26 mouse cellular contexts compared by ENCODE assay signal in the genomic region with DNA sequence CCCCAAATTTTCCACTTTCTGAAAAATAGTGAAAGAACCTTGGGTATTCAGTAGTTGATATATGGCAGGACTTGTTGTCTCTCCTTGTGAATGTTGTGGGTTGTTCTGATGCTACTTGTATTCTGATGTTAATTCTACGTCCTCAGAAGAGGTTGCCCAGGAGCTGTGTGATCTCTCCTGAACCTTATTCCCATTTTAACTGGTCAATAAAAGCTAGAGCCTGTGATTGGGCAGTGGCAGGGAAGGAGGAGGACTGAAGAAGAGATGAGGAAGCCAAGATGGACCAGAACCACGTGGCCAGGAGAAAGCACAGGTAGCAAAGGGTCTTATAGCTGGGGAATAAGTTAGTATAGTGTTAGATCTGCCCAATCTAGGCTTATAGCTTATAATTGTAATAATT. TPM values are rescaled to one million over a fixed set of nuclear protein-coding genes. Genes with fewer than 3 reads are reported as not detected.
DNase-seq lines count a peak whose midpoint lies in the region; ATAC-seq lines count a peak whose summit lies in the region.
"Had no signal": no experiment of that assay in that cellular context is flagged by ENCODE, and none has a peak within 500 bp of the region (broad histone marks: within the 10 kb centered on the region; RNA-seq: fewer than 3 reads in every experiment).

No protein-coding gene starts in this region.

- DNase-seq in heart, adult 11 months = peak; percentile 64
- no peak for DNase-seq in heart, adult 8-10 months (ENCODE audit: low spot score)
- peak; percentile 67 for DNase-seq in midbrain, embryonic 11.5 days (ENCODE audit: low spot score, missing footprints)
- no peak for DNase-seq in midbrain, embryonic 10.5 days (ENCODE audit: low spot score)
- no peak for DNase-seq in embryo, embryonic 10 days (ENCODE audit: low spot score)
- DNase-seq: adrenal gland, adult 8-10 months; adrenal gland, postnatal 14 days; adrenal gland, postnatal 36 days; B cell, adult 2 months; cerebellum, adult 11-12 months; cerebellum, adult 2 months; cerebellum, adult 9-10 months; cerebellum, postnatal 10 days; cerebellum, postnatal 25 days; embryo, embryonic 11 days had no signal

- H3K9ac ChIP-seq in midbrain, embryonic 11.5 days (ENCODE audit: low read length) = no peak overlapping the region
- H3K9ac ChIP-seq: embryonic facial prominence, embryonic 13.5 days; embryonic facial prominence, embryonic 15.5 days; forebrain, embryonic 12.5 days had no signal

- ATAC-seq in midbrain, embryonic 11.5 days (ENCODE audit: low FRiP score) = no peak
- ATAC-seq: activated CD4-positive, CD25-positive, alpha-beta regulatory T cell, adult 4 months; CD4-positive, CD25-positive, alpha-beta regulatory T cell, adult 4 months; forebrain, embryonic 14.5 days; forebrain, embryonic 16.5 days had no signal

- H3K4me3 ChIP-seq in midbrain, embryonic 11.5 days (ENCODE audit: low read depth, low read length) = no peak overlapping the region
- no peak overlapping the region for H3K4me3 ChIP-seq in midbrain, embryonic 10.5 days
- H3K4me3 ChIP-seq: embryonic facial prominence, embryonic 13.5 days; embryonic facial prominence, embryonic 15.5 days; erythroblast, embryonic 14.5 days; forebrain, embryonic 10.5 days; forebrain, embryonic 12.5 days had no signal

- no peaks in the 10 kb centered on the region for H3K9me3 ChIP-seq in midbrain, embryonic 11.5 days (ENCODE audit: control insufficient read depth, low read length)
- no peaks in the 10 kb centered on the region for H3K9me3 ChIP-seq in midbrain, embryonic 10.5 days (replicated peaks)
- H3K9me3 ChIP-seq: embryonic facial prominence, embryonic 13.5 days; embryonic facial prominence, embryonic 15.5 days; forebrain, embryonic 10.5 days; forebrain, embryonic 12.5 days; G1E had no signal

- H3K4me1 ChIP-seq in midbrain, embryonic 11.5 days (ENCODE audit: control insufficient read depth, insufficient read depth, low read length) = no peaks in the 10 kb centered on the region
- peaks cover under 1% of the 10 kb centered on the region; the same call in 1 of the 2 replicates for H3K4me1 ChIP-seq in midbrain, embryonic 10.5 days
- H3K4me1 ChIP-seq: embryonic facial prominence, embryonic 13.5 days; forebrain, embryonic 12.5 days had no signal

- H3K36me3 ChIP-seq in midbrain, embryonic 11.5 days (ENCODE audit: control insufficient read depth, insufficient read depth, low read length) = peaks cover 4% of the 10 kb centered on the region; the same call in 1 of the 2 replicates
- H3K36me3 ChIP-seq in midbrain, embryonic 10.5 days = peaks cover 75% of the 10 kb centered on the region

- no peak overlapping the region for H3K27ac ChIP-seq in midbrain, embryonic 11.5 days (ENCODE audit: low read depth, low read length)
- no peak overlapping the region for H3K27ac ChIP-seq in midbrain, embryonic 10.5 days (replicated peaks)
- H3K27ac ChIP-seq: embryonic facial prominence, embryonic 13.5 days; embryonic facial prominence, embryonic 15.5 days; forebrain, embryonic 10.5 days; forebrain, embryonic 12.5 days had no signal

- no peak overlapping the region for H3K4me2 ChIP-seq in midbrain, embryonic 11.5 days
- H3K4me2 ChIP-seq: embryonic facial prominence, embryonic 13.5 days; embryonic facial prominence, embryonic 15.5 days; forebrain, embryonic 12.5 days had no signal

- no peaks in the 10 kb centered on the region for H3K27me3 ChIP-seq in midbrain, embryonic 11.5 days (ENCODE audit: control insufficient read depth, insufficient read depth, low read length)
- no peaks in the 10 kb centered on the region for H3K27me3 ChIP-seq in midbrain, embryonic 10.5 days (ENCODE audit: low read depth, poor library complexity, severe bottlenecking)
- H3K27me3 ChIP-seq: CH12.LX; embryonic facial prominence, embryonic 13.5 days; embryonic facial prominence, embryonic 15.5 days; forebrain, embryonic 12.5 days had no signal

- WGBS in midbrain, embryonic 11.5 days = 81% methylated on average over 2 of the region's 2 CpGs
- 86% methylated on average over 2 of the region's 2 CpGs for WGBS in midbrain, embryonic 10.5 days

RNA-seq across cellular contexts. Expression of a gene that starts 7.1 kb away (rescaled TPM):
- 10 to 100 TPM; 36.1 to 39.1 (median 37.7) TPM for total RNA-seq in heart, adult 8-10 months (2022)
- 36.7 and 38.1 TPM in 2 replicates for polyA plus RNA-seq in midbrain, embryonic 11.5 days (2014; fragmentation: Nextera tagmentation; extraction: Ambion mirVana)
- polyA plus RNA-seq in midbrain, embryonic 10.5 days (2016; fragmentation: Nextera tagmentation; extraction: Ambion mirVana) = 26.1 and 26.6 TPM in 2 replicates

Comparison
In these comparisons a context has a peak if more than half of its experiments do, and no peak if none do; other contexts are left out.
1. DNase-seq: peak in heart, adult 11 months (single experiment) and midbrain, embryonic 11.5 days (single experiment); none in heart, adult 8-10 months (single experiment), midbrain, embryonic 10.5 days (single experiment) and embryo, embryonic 10 days (single experiment).